Mouse (Mus musculus) forebrain, embryonic 12.5 days (tissue): ENCODE data around the gene Tbc1d30. TPM values are rescaled to one million over a fixed set of nuclear protein-coding genes. Genes with fewer than 3 reads are reported as not detected.
A peak's percentile ranks its signal among the peaks of the same experiment; 100 is the strongest.

Experiments
- ATAC-seq: fragments of 200-750 bp; cut with Nextera tagmentation; 2 replicates; pipeline ENCODE4 v1.8.0; 2017; ENCODE audit warnings: moderate TSS enrichment; ENCODE audit not compliant: low FRiP score
- H3K27ac ChIP-seq: fragments of 300-500 bp; sonication (generic); 2 replicates; pipeline ENCODE4 v1.5.1; 2016; ENCODE audit warnings: mild to moderate bottlenecking
- H3K27me3 ChIP-seq: fragments of 300-500 bp; sonication (generic); 2 replicates; pipeline ENCODE4 v1.6.1; 2016; ENCODE audit warnings: mild to moderate bottlenecking
- H3K36me3 ChIP-seq: fragments of 300-500 bp; sonication (generic); replicated peaks from 2 replicates; pipeline ENCODE4 v1.6.1; 2016; ENCODE audit warnings: mild to moderate bottlenecking
- H3K4me1 ChIP-seq: fragments of 300-500 bp; sonication (generic); 2 replicates; pipeline ENCODE4 v1.6.1; 2016
- H3K4me2 ChIP-seq: fragments of 300-500 bp; sonication (generic); 2 replicates; pipeline ENCODE4 v1.6.1; 2016; ENCODE audit warnings: mild to moderate bottlenecking, moderate library complexity
- H3K4me3 ChIP-seq: fragments of 300-500 bp; sonication (generic); replicated peaks from 2 replicates; pipeline ENCODE4 v1.5.1; 2016; ENCODE audit warnings: mild to moderate bottlenecking
- H3K9ac ChIP-seq: fragments of 300-500 bp; sonication (generic); 2 replicates; pipeline ENCODE4 v1.6.1; 2016; ENCODE audit warnings: mild to moderate bottlenecking
- H3K9me3 ChIP-seq: fragments of 300-500 bp; sonication (generic); 2 replicates; pipeline ENCODE4 v1.6.1; 2016
- WGBS: fragments of 180-500 bp; shearing (Covaris S2); methylation state at CpG from one replicate; pipeline ENCODE4 v1.1.7; 2016; 5-methylcytosine and 5-hydroxymethylcytosine counted together
- polyA plus RNA-seq: library from polyadenylated mRNA; unstranded; fragments of >200 nt; fragmentation: Nextera tagmentation; extraction: Ambion mirVana; gene quantifications from 2 replicates; pipeline ENCODE4 v1.2.1, GENCODE M21; 2016

The Tbc1d30 gene
- polyA plus RNA-seq, 1 experiment from 2014 or later: 5.0 TPM

DNA sequence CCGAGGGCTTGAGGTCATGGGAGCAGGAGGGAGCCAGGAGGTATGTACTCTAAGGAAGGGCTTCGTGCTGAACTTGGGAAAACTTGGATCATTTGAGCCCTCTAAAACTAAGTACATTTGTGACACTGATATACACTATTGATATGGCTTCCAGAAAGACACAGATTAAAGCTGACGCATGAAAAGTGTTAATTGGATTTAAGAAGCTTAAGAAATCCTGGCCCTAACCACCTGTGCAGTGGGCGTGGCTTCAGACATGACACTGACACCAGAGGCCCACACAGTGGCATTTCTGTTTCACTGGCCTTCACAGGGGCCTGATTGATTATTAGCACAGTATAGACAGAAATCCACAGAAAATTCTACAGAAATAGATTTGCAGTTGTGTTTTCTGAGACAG lies 21.5 kb downstream of the Tbc1d30 start:
- Histone ChIP-seq H3K27ac (no peak overlapping the region), H3K4me3 (no peak overlapping the region), H3K27me3 (no peaks in the 10 kb centered on the region), H3K9me3 (no peaks in the 10 kb centered on the region), H3K4me2 (no peak overlapping the region), H3K9ac (no peak overlapping the region), H3K4me1 (no peaks in the 10 kb centered on the region), H3K36me3 (no peaks in the 10 kb centered on the region)
- no peak for ATAC-seq
- WGBS: 72% methylated on average over 4 of the region's 4 CpGs

DNA sequence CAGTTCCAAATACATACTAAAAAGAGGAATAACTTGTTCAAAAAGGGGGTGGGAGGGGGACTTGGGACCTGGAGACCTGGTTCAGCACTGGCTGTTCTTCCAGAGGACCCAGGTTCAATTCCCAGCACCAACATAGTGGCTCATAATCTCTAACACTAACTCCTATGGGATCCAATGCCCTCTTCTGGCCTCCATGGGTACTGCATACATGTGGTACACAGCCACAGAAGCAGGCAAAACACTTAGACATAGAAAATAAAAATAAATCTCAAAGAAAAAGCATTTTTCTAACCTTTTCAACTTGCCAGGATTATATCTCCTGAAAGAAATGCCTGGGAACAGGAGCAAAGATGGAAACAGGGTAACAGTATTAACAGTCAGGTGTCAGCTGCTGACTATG lies 24.9 kb downstream of the Tbc1d30 start:
- H3K27me3 ChIP-seq: no peaks in the 10 kb centered on the region
- H3K9me3 ChIP-seq: no peaks in the 10 kb centered on the region
- no peak overlapping the region for H3K4me2 ChIP-seq
- no peak overlapping the region for H3K9ac ChIP-seq
- H3K4me3 ChIP-seq: no peak overlapping the region
- no peaks in the 10 kb centered on the region; the same call in 1 of the 2 replicates for H3K4me1 ChIP-seq
- ATAC-seq: no peak
- no peaks in the 10 kb centered on the region for H3K36me3 ChIP-seq
- no peak overlapping the region for H3K27ac ChIP-seq

DNA sequence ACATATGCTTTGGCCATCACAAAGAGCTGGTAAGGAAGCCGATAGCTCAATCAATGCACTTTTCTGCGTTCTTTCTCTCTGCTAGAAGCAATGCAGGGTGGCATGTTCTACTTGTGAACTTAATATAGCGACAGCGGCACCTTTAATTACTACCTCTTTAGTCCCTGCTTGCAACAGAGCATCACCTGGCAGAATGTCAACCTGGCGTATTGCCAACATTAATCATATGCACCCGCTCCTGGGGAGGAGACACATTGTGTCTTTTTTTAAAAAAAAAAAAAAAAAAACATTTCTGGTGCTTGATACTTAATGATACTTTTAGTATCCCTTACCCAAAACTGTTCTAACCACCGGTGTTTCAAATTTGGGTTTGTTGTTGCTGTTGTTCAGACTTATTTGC lies 27.6 kb downstream of the Tbc1d30 start:
- 76% methylated on average over 7 of the region's 7 CpGs for WGBS
- Histone ChIP-seq H3K4me2 (no peak overlapping the region), H3K27ac (no peak overlapping the region), H3K4me3 (no peak overlapping the region), H3K36me3 (no peaks in the 10 kb centered on the region), H3K9me3 (no peaks in the 10 kb centered on the region), H3K27me3 (no peaks in the 10 kb centered on the region), H3K4me1 (no peaks in the 10 kb centered on the region; the same call in 1 of the 2 replicates), H3K9ac (no peak overlapping the region)
- ATAC-seq: no peak

DNA sequence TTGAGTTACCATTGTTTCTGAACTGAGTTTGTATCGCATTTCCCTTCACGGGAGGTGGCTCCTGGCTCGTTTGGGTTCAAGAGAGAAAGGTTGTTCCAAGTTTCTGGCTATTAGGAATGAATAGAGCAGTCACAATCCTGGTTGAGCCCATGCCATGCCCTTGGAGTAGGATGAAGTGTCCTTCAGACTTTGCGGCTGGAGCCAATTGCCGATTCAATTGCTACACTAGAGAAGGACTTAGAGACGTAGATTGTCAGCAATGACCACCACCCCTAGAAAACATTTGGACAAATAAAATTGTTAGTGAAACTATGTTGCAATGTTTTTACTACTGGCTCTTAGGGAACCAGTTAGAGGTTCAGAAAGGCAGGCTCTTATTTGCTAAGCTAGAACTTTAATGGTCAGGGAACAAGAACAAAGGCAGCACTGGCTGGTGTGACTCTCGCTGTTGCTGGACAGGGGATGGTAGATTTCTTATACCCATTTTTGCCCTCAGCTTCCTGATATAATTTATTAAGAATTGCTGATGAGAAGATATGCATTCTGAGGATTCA lies 32.6 kb downstream of the Tbc1d30 start:
- Histone ChIP-seq H3K27ac (no peak overlapping the region), H3K9ac (no peak overlapping the region), H3K36me3 (no peaks in the 10 kb centered on the region), H3K4me3 (no peak overlapping the region), H3K9me3 (peaks cover 3% of the 10 kb centered on the region; the same call in 1 of the 2 replicates), H3K4me1 (peaks cover 16% of the 10 kb centered on the region), H3K27me3 (peaks cover 11% of the 10 kb centered on the region), H3K4me2 (no peak overlapping the region)
- ATAC-seq: no peak
- WGBS: 78% methylated on average over 7 of the region's 7 CpGs

DNA sequence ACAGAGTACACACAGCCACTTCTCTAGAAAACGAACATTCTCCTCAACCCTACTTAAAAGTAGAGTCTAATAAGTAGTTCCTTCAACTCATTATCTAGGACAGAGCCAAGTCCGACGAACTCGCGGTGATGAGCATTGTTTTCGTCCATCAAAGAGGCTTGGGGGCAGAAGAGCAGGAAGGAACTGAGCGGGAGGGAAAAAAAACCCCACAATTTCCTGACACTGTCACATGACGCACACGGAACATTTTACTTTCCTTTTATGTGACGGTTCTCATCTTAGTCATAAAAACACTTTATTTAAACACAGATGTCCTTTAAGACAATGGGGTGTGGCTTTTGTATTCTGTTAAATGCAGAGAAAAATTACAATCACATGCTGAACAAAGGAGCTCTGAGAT lies 34.7 kb downstream of the Tbc1d30 start:
- H3K4me2 ChIP-seq: no peak overlapping the region
- ATAC-seq: no peak
- H3K4me3 ChIP-seq: no peak overlapping the region
- no peak overlapping the region for H3K27ac ChIP-seq
- peaks cover 20% of the 10 kb centered on the region for H3K4me1 ChIP-seq
- no peaks in the 10 kb centered on the region for H3K36me3 ChIP-seq
- 89% methylated on average over 10 of the region's 10 CpGs for WGBS
- H3K9ac ChIP-seq: no peak overlapping the region
- peaks cover 3% of the 10 kb centered on the region; the same call in 1 of the 2 replicates for H3K9me3 ChIP-seq
- peaks cover 21% of the 10 kb centered on the region for H3K27me3 ChIP-seq

DNA sequence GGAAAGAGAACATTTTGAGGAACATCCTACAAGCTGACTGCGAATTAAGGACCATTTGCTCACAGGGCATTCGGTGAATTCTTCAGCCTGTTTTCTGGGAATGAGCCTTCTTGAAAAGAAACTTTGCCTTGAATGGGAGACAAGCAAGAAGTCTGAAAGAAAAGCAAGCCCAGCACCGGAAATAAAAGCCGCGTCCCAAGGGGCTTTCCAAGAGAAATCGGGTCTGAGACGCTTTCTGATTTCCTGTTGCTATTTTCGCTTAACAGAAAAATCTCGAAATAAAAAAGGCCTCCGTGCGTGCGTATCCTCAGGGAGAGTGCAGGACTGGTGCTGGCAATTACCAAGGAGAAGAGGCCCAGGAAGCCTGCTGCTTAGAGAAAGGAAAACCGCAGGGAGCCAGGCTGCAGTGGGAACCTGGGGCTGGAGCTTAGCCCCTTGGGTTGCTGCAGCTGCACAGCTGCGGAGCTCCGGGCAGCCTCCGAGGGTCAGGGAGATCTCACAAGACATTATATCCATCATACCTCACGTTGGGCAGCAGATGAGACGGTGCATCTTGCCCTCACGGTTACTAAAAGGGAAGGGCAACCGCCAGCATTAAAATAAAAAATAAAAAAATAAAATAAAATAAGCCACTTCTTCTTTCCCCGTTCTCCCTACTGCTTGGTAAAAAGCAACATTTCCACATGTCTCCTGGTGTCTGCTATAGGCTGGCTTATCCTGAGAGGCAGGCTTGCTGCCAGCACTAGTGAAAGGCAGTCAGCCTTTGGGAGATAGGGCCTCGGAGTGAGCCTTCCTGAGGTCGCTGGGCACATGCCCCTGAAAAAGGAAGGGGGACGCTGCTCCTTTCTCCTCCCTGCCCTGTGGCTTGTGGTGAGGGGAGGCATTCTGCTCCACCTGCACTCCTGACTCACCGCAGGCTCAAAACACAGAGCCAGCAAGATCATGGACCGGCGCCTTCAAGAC lies 35.5 kb downstream of the Tbc1d30 start:
- Histone ChIP-seq H3K4me3 (0 out of 2 replicates have a peak overlapping the region, but pooled peaks have one; percentile 0), H3K4me2 (peak overlapping the region; percentile 39), H3K4me1 (peaks cover 23% of the 10 kb centered on the region), H3K9ac (no peak overlapping the region), H3K27me3 (peaks cover 22% of the 10 kb centered on the region), H3K27ac (0 out of 2 replicates have a peak overlapping the region, but pooled peaks have one; percentile 10), H3K9me3 (peaks cover 3% of the 10 kb centered on the region; the same call in 1 of the 2 replicates), H3K36me3 (no peaks in the 10 kb centered on the region)
- ATAC-seq: no peak
- 20% methylated on average over 27 of the region's 27 CpGs for WGBS

DNA sequence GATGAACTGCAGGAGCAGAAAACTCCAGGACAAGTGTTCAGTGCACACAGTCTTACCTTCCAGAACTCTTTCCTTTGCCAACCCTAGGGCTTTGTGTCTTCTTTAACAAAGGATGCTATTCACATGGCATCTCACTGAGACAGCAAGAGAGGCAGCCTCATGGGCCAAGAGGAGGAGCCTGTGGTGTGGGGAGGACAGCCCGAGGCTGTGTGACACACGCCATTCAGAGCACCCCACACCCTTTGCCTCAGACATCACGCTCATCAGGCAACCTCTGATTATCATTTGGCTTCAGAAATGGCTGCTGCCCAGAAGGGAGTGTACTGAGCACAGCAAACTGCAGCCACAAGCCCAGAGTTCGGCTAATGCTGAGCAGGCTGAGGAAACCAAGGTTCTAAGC lies 36.9 kb downstream of the Tbc1d30 start:
- peaks cover 36% of the 10 kb centered on the region for H3K27me3 ChIP-seq
- ATAC-seq: no peak
- H3K9ac ChIP-seq: no peak overlapping the region
- peaks cover 36% of the 10 kb centered on the region for H3K4me1 ChIP-seq
- H3K4me3 ChIP-seq: no peak overlapping the region
- H3K9me3 ChIP-seq: peaks cover 3% of the 10 kb centered on the region; the same call in 1 of the 2 replicates
- no peak overlapping the region for H3K4me2 ChIP-seq
- no peak overlapping the region for H3K27ac ChIP-seq
- 23% methylated on average over 4 of the region's 4 CpGs for WGBS
- H3K36me3 ChIP-seq: no peaks in the 10 kb centered on the region

DNA sequence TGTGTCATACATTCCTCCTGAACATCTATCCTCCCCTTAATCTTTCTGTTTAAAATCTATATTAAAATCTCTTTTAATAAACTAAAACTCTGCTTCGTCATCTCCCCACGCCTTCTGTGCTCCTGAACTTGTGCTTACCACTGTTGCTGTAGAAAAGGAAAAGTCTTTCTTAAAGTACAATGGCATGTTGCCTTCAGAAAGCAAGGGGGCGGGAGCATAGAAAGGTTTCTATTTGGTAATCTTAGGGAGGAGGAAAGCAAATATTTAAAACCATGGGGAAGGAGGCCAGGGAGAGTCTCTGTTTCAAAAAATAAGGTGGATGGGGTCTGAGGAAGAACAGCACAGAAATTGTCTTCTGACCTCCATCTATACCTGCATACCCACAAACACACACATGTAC lies 38.0 kb downstream of the Tbc1d30 start:
- 87% methylated on average over 3 of the region's 3 CpGs for WGBS
- ATAC-seq: no peak
- Histone ChIP-seq H3K27me3 (peaks cover 47% of the 10 kb centered on the region), H3K27ac (no peak overlapping the region), H3K36me3 (no peaks in the 10 kb centered on the region), H3K4me2 (no peak overlapping the region), H3K9me3 (peaks cover 3% of the 10 kb centered on the region; the same call in 1 of the 2 replicates), H3K4me3 (no peak overlapping the region), H3K9ac (no peak overlapping the region), H3K4me1 (peaks cover 37% of the 10 kb centered on the region)

DNA sequence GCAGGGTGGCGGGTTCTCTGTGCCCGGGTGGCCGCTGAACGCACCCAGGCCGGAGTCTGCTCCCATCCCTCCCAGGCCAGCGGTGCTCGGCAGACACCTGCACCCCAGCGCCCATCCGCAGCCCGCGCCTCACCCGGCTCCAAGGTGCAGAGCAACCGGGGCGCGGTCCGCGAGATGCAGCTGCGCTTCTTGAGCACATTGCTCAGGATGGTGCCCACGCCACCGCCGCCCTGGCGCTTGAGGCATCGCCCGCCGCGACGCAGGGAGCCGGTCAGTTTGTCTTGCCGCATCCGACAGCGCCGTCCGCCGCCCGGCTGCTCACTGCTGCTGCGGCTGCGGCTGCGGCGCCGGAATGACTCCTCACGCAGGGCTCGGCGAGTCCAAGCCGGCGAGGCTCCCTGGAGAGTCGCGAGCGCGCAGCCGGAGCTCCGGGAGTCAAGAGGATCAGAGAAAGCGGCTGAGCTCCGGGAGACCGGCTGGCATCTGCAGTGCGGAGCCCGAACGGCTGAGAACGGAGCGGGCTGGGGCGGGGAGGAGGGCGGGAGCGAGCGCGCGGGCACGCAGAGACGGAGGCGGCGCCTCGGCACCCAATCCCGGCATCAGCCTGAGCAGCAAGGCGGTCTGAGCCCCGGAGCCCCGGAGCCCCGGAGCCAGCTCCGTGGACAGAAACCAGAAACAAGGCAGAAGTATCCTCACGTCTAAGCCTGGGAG lies 40.4 kb downstream of the Tbc1d30 start:
- Histone ChIP-seq H3K27ac (peak overlapping the region; percentile 89), H3K9ac (peak overlapping the region; percentile 79), H3K4me1 (peaks cover 36% of the 10 kb centered on the region), H3K36me3 (no peaks in the 10 kb centered on the region), H3K4me3 (peak overlapping the region; percentile 58), H3K9me3 (no peaks in the 10 kb centered on the region), H3K27me3 (peaks cover 47% of the 10 kb centered on the region), H3K4me2 (peak overlapping the region; percentile 97)
- ATAC-seq: peak; percentile 93
- WGBS: under 1% methylated on average over 71 of the region's 77 CpGs

DNA sequence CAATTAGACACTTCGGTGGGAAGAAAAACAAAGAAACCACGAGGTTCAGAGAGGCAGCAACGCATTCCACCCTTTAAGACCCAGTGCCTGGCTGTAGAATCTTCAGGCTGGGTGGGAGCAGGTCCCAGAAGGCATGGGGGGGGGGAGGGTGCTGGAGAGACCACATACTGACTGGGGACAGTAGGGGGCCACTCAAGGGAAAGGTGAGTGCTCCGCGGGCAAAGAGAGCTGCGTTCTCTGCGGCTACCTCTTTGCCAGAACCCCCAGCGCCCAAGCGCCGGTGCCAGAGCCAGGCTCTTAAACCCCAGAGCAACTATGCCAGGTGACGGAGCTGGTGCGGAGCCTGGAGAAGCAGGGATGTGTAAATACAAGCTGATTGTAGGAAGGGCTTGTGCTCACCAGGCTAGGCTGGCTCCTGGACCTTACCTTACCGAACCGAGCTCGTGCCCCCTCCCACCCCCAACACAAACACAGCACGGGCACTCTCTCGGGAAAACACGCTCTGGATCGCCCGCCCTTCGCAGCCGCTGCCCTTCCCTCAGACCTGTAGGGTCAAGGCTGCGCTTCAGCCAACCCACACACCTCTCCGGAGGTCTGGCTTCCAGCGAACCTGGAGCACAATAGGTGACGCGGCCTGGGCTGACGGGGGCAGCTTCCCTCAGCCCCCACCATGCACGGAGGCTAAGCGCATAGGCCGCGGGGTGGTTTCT lies 41.1 kb downstream of the Tbc1d30 start:
- ATAC-seq: peak; percentile 18
- H3K4me2 ChIP-seq: peak overlapping the region; percentile 97
- WGBS: under 1% methylated on average over 32 of the region's 32 CpGs
- peak overlapping the region; percentile 58 for H3K4me3 ChIP-seq
- H3K9me3 ChIP-seq: no peaks in the 10 kb centered on the region
- peak overlapping the region; percentile 89 for H3K27ac ChIP-seq
- peaks cover 33% of the 10 kb centered on the region for H3K4me1 ChIP-seq
- no peaks in the 10 kb centered on the region for H3K36me3 ChIP-seq
- peaks cover 47% of the 10 kb centered on the region for H3K27me3 ChIP-seq
- peak overlapping the region; percentile 79 for H3K9ac ChIP-seq

DNA sequence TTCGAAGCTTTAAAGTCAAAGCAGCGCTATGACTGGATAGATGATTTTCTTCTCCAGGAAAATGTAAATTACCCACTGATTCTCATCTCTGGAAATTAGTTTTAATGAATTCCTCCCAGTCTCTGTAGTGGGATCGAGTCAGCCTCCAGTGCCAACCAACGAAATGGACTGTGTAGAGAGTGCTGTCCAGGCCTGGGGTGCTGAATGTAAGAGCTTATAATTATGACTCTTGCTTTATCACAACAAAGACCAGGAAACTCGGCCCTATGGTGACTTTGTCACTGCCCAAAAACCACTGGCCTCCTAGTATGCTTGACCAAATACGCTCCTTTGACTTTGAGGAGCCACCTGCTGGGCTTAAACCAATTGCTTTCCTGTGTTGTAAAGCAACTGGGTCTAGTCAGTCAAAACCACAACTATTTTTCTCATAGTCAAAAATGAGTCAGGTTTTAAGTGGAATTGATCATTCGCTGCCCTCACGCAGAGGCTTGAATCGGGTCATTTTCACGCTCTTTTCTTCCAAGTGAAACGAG lies 41.9 kb downstream of the Tbc1d30 start:
- H3K27ac ChIP-seq: no peak overlapping the region

More for the DNA sequence above, 41.9 kb downstream of the Tbc1d30 start:
- ATAC-seq: no peak
- Histone ChIP-seq H3K4me2 (peak overlapping the region; percentile 97), H3K27me3 (peaks cover 45% of the 10 kb centered on the region), H3K9me3 (no peaks in the 10 kb centered on the region), H3K4me3 (peak overlapping the region; percentile 58), H3K36me3 (no peaks in the 10 kb centered on the region), H3K9ac (peak overlapping the region; percentile 79; the same call in 1 of the 2 replicates), H3K4me1 (peaks cover 31% of the 10 kb centered on the region)
- whole genome bisulfite sequencing: 14% methylated on average over 11 of the region's 11 CpGs
